Mouse (Mus musculus) kidney, postnatal 0 days (tissue): ENCODE measurements around the gene Lgmn. TPM values are rescaled to one million over a fixed set of nuclear protein-coding genes. Genes with fewer than 3 reads are reported as not detected.

Experiments
- ATAC-seq: fragments of 200-750 bp; cut with Nextera tagmentation; replicated peaks from 2 replicates; pipeline ENCODE4 v1.8.0; 2017; ENCODE audit warnings: low read depth, moderate number of reproducible peaks, moderate TSS enrichment, moderate library complexity; ENCODE audit not compliant: low FRiP score
- DNase-seq: peaks from one replicate; pipeline ENCODE4 v3.0.0-alpha.2; 2016; ENCODE audit warnings: low spot score
- H3K27ac ChIP-seq: fragments of 300-500 bp; sonication (generic); 2 replicates; pipeline ENCODE4 v1.5.1; 2014; ENCODE audit warnings: mild to moderate bottlenecking
- H3K27me3 ChIP-seq: fragments of 300-500 bp; sonication (generic); 2 replicates; pipeline ENCODE4 v1.6.1; 2014; ENCODE audit warnings: low read length, mixed read lengths; ENCODE audit not compliant: insufficient read depth
- H3K36me3 ChIP-seq: fragments of 300-500 bp; sonication (generic); 2 replicates; pipeline ENCODE4 v1.6.1; 2014; ENCODE audit warnings: low read length, mixed read lengths; ENCODE audit not compliant: insufficient read depth
- H3K4me1 ChIP-seq: fragments of 300-500 bp; sonication (generic); replicated peaks from 2 replicates; pipeline ENCODE4 v1.6.1; 2014; ENCODE audit warnings: antibody characterized with exemption, low read length, mixed read lengths; ENCODE audit not compliant: insufficient read depth
- H3K4me2 ChIP-seq: fragments of 300-500 bp; sonication (generic); 2 replicates; pipeline ENCODE4 v1.6.1; 2014; ENCODE audit warnings: mild to moderate bottlenecking, low read length, moderate library complexity, mixed read lengths
- H3K4me3 ChIP-seq: fragments of 300-500 bp; sonication (generic); replicated peaks from 2 replicates; pipeline ENCODE4 v1.5.1; 2014; ENCODE audit warnings: low read depth, low read length
- H3K9ac ChIP-seq: fragments of 300-500 bp; sonication (generic); 2 replicates; pipeline ENCODE4 v1.6.1; 2014; ENCODE audit warnings: low read depth, low read length
- H3K9me3 ChIP-seq: fragments of 300-500 bp; sonication (generic); replicated peaks from 2 replicates; pipeline ENCODE4 v1.6.1; 2016; ENCODE audit warnings: low read length, inconsistent platforms, mixed read lengths
- CTCF ChIP-seq: IDR thresholded peaks from 2 replicates; pipeline ENCODE4 v1.5.1; 2016; ENCODE audit warnings: antibody characterized with exemption, low read depth, mild to moderate bottlenecking, moderate library complexity
- WGBS: fragments of 180-500 bp; shearing (Covaris S2); extraction: QIAGEN DNeasy Blood & Tissue Kit; methylation state at CpG from one replicate; pipeline ENCODE4 v1.1.7; 2014; 5-methylcytosine and 5-hydroxymethylcytosine counted together
- polyA plus RNA-seq: library from polyadenylated mRNA; unstranded; fragments of >200 nt; fragmentation: Nextera tagmentation; extraction: Ambion mirVana; gene quantifications from 2 replicates; pipeline ENCODE4 v1.2.1, GENCODE M21; 2015

The Lgmn gene
- polyA plus RNA-seq, 1 experiment from 2014 or later, result 286 TPM

- 0 out of 2 replicates have a peak, but pooled peaks cover 16% of the 10 kb centered on the region for H3K36me3 ChIP-seq
- no peak overlapping the region for H3K9ac ChIP-seq
- H3K4me2 ChIP-seq, result no peak overlapping the region
- 59% methylated on average over 22 of the region's 22 CpGs for WGBS
- no peak overlapping the region for H3K4me3 ChIP-seq
- no peak for TF ChIP-seq CTCF
- no peaks in the 10 kb centered on the region for H3K27me3 ChIP-seq
- no peaks in the 10 kb centered on the region for H3K4me1 ChIP-seq
- ATAC-seq (no peak), DNase-seq (peak; percentile 25)
- no peak overlapping the region for H3K27ac ChIP-seq
- H3K9me3 ChIP-seq, result no peaks in the 10 kb centered on the region
These were observed 70.0 kb downstream of the Lgmn start for GRCm38 (mm10) chr12:102369488-102370235.

GRCm38 (mm10) chr12:102368556-102368955 lies 71.1 kb downstream of the Lgmn start:
- Histone ChIP-seq H3K9ac (no peak overlapping the region), H3K4me3 (no peak overlapping the region), H3K4me1 (no peaks in the 10 kb centered on the region), H3K36me3 (0 out of 2 replicates have a peak, but pooled peaks cover 7% of the 10 kb centered on the region), H3K27ac (no peak overlapping the region), H3K4me2 (no peak overlapping the region), H3K27me3 (no peaks in the 10 kb centered on the region), H3K9me3 (no peaks in the 10 kb centered on the region)
- DNase-seq (no peak), ATAC-seq (0 out of 2 replicates have a peak, but pooled peaks have one; percentile 30)
- 62% methylated on average over 14 of the region's 14 CpGs for WGBS
- TF ChIP-seq CTCF, result no peak

- Histone ChIP-seq H3K27ac (no peak overlapping the region), H3K4me2 (no peak overlapping the region), H3K36me3 (0 out of 2 replicates have a peak, but pooled peaks cover 6% of the 10 kb centered on the region), H3K4me3 (no peak overlapping the region), H3K4me1 (no peaks in the 10 kb centered on the region), H3K27me3 (no peaks in the 10 kb centered on the region), H3K9ac (no peak overlapping the region), H3K9me3 (no peaks in the 10 kb centered on the region)
- no peak for TF ChIP-seq CTCF
- ATAC-seq (no peak), DNase-seq (no peak)
- 73% methylated on average over 7 of the region's 7 CpGs for WGBS
These were observed 71.5 kb downstream of the Lgmn start for GRCm38 (mm10) chr12:102368066-102368465.

GRCm38 (mm10) chr12:102367075-102367474 lies 72.5 kb downstream of the Lgmn start:
- Histone ChIP-seq H3K9ac (no peak overlapping the region), H3K4me3 (no peak overlapping the region), H3K27ac (no peak overlapping the region), H3K27me3 (no peaks in the 10 kb centered on the region), H3K4me1 (no peaks in the 10 kb centered on the region), H3K4me2 (no peak overlapping the region), H3K36me3 (0 out of 2 replicates have a peak, but pooled peaks cover 6% of the 10 kb centered on the region), H3K9me3 (no peaks in the 10 kb centered on the region)
- ATAC-seq, result no peak
- no peak for TF ChIP-seq CTCF
- 72% methylated on average over 3 of the region's 3 CpGs for WGBS
- no peak for DNase-seq

- peaks cover 11% of the 10 kb centered on the region; the same call in 1 of the 2 replicates for H3K36me3 ChIP-seq
- no peak overlapping the region for H3K9ac ChIP-seq
- no peaks in the 10 kb centered on the region for H3K9me3 ChIP-seq
- 96% methylated on average over 9 of the region's 9 CpGs for WGBS
- ATAC-seq (no peak), DNase-seq (no peak)
- no peak overlapping the region for H3K4me3 ChIP-seq
- no peak for TF ChIP-seq CTCF
- H3K4me2 ChIP-seq, result no peak overlapping the region
- no peak overlapping the region for H3K27ac ChIP-seq
- H3K27me3 ChIP-seq, result no peaks in the 10 kb centered on the region
- H3K4me1 ChIP-seq, result no peaks in the 10 kb centered on the region
These were observed 73.3 kb downstream of the Lgmn start for GRCm38 (mm10) chr12:102366126-102366816.

GRCm38 (mm10) chr12:102365016-102365415 lies 74.6 kb downstream of the Lgmn start:
- no peak overlapping the region for H3K4me2 ChIP-seq
- no peak overlapping the region for H3K27ac ChIP-seq
- WGBS, result 95% methylated on average over 7 of the region's 7 CpGs
- H3K4me3 ChIP-seq, result no peak overlapping the region
- no peak for TF ChIP-seq CTCF
- DNase-seq, result no peak
- no peak overlapping the region for H3K9ac ChIP-seq
- no peaks in the 10 kb centered on the region for H3K27me3 ChIP-seq
- H3K9me3 ChIP-seq, result no peaks in the 10 kb centered on the region
- H3K4me1 ChIP-seq, result no peaks in the 10 kb centered on the region
- H3K36me3 ChIP-seq, result peaks cover 11% of the 10 kb centered on the region; the same call in 1 of the 2 replicates
- ATAC-seq, result no peak
